Mouse (Mus musculus) heart, adult 2 months (tissue): ENCODE measurements at regions not wholly inside any gene's neighbourhood (a gene's known extent, or its start where the extent isn't known, plus 50 kb on each side); places are given as distances from the start of the nearest gene placed in this dataset.

ENCODE experiments used
- CTCF ChIP-seq: fragments of 200-600 bp; IDR thresholded peaks from 2 replicates; pipeline ENCODE4 v1.8.1; 2022; ENCODE audit warnings: antibody characterized with exemption, mild to moderate bottlenecking, moderate library complexity
- EP300 ChIP-seq: fragments of 200-500 bp; IDR thresholded peaks from 2 replicates; pipeline ENCODE4 v1.6.1; 2011; ENCODE audit warnings: low read depth, low read length, control low read depth; ENCODE audit not compliant: insufficient read depth
- POLR2A ChIP-seq: fragments of 200-500 bp; IDR thresholded peaks from 2 replicates; pipeline ENCODE4 v1.6.1; 2011; ENCODE audit warnings: mild to moderate bottlenecking, low read depth, low read length, control low read depth; ENCODE audit not compliant: insufficient read depth

DNA sequence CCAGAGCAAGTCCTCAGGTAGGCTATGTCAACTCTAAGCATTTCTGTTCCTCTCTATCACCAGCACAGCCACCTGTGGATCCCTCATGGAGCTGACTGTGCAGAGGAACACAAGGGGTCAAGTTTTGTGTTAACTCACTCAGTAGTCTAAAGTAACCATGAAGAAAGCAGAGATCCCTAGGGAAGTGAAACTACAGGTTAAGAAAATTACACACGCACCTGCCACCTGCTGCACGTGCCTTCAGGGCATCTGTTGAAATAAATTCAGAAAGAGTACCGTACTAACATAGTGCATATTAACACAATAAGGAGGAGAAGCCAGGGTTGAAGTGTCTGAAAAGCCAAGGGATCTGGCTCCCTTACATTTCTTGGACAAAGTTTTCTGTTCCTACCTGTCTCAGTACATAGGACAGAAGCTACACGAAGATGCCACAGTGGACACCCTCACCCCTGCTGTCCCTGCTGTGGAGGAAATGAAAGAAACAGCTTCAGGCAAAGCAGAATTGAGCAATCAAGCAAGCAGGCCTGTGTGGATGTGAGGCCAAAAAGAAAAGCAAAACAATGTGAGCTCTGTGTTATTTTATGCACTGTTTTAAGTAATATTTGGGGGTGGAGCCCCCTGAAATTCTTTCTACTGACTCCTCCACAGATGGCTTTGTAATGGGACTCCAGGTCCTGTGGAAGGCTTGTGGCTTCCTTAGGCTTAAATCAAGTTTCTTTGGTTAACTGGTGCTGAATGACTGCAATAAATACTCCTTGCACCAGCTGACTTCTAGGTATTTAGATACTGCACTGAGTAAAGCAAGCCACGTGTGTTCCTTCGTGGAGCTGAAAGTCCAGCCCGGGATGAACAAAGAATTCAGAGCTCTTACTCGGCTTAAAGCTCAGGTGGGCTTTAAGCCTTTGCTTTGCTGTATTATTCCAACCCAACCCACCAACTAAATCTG, 208.0 kb upstream of the Sp4 start:
- TF ChIP-seq EP300 (no peak), CTCF (no peak), POLR2A (no peak)
